Mouse (Mus musculus): Measurements from ENCODE around the gene Shisal1. TPM values are rescaled to one million over a fixed set of nuclear protein-coding genes. Genes with fewer than 3 reads are reported as not detected.

Gene Shisal1
- polyA plus RNA-seq, 1 experiment from 2014 or later = 1.1 TPM

DNA sequence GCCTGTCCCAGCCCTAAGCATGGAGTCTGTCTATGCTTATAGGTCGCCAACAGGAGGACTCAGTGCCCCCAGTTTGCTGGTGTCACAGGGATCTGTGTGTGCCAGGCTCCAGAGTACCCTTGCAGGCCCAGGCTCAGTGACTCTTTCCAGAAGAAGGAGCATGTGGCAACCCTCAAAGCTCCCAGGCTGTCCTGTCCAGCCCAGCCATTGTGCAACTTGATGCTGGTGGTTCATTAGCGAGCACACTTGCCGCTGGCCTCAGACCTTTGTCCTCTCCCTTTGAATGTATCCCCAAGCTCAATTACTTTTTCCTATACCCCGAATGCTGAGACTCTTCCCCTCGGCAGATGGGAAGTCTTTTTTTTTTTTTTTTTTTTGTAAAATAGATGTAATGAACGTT, 12.1 kb upstream of the Shisal1 start:
- ATAC-seq (replicated peaks; ENCODE audit: extremely low read depth, insufficient read depth, low FRiP score) = no peak
- no peaks in the 10 kb centered on the region for H3K4me1 ChIP-seq (ENCODE audit: control insufficient read depth, insufficient read depth, low read length)
- no peaks in the 10 kb centered on the region for H3K36me3 ChIP-seq (ENCODE audit: control insufficient read depth, insufficient read depth)
- H3K4me3 ChIP-seq (ENCODE audit: low read length) = no peak overlapping the region
- no peak overlapping the region for H3K27ac ChIP-seq (ENCODE audit: low read length)
- H3K9me3 ChIP-seq (replicated peaks; ENCODE audit: control insufficient read depth, low read length) = 0 out of 2 replicates have a peak, but pooled peaks cover 5% of the 10 kb centered on the region
- no peak overlapping the region for H3K4me2 ChIP-seq (ENCODE audit: low read depth, low read length)
- 77% methylated on average over 6 of the region's 6 CpGs for WGBS
- no peaks in the 10 kb centered on the region for H3K27me3 ChIP-seq (ENCODE audit: control insufficient read depth, insufficient read depth, low read length)
- H3K9ac ChIP-seq (ENCODE audit: low read length) = no peak overlapping the region

DNA sequence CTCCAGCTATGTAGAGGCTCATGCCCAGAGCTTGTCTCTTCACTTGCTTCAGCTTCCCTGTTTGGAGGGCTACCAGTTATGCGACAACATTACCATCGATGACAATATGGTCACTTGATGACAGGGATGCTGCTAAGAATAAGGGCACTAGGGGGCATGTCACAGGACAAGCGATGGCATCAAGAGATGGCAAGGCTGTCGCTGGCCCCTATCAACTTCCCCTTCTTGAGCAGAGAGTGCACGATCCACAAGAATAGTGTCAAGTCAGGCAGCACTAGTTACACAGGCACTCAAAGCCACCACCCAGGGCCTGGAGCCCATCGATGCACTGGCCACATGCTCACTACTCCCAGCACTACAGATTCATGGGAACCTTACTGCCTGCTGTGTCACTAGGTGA, 8.4 kb upstream of the Shisal1 start:
- Histone ChIP-seq H3K4me1 (ENCODE audit: control insufficient read depth, insufficient read depth, low read length) (peaks cover 7% of the 10 kb centered on the region), H3K9ac (ENCODE audit: low read length) (no peak overlapping the region), H3K9me3 (replicated peaks; ENCODE audit: control insufficient read depth, low read length) (0 out of 2 replicates have a peak, but pooled peaks cover 5% of the 10 kb centered on the region), H3K27me3 (ENCODE audit: control insufficient read depth, insufficient read depth, low read length) (peaks cover 3% of the 10 kb centered on the region; the same call in 1 of the 2 replicates), H3K4me2 (ENCODE audit: low read depth, low read length) (no peak overlapping the region), H3K4me3 (ENCODE audit: low read length) (no peak overlapping the region), H3K36me3 (ENCODE audit: control insufficient read depth, insufficient read depth) (no peaks in the 10 kb centered on the region), H3K27ac (ENCODE audit: low read length) (no peak overlapping the region)
- ATAC-seq (replicated peaks; ENCODE audit: extremely low read depth, insufficient read depth, low FRiP score) = no peak
- 88% methylated on average over 6 of the region's 6 CpGs for WGBS

DNA sequence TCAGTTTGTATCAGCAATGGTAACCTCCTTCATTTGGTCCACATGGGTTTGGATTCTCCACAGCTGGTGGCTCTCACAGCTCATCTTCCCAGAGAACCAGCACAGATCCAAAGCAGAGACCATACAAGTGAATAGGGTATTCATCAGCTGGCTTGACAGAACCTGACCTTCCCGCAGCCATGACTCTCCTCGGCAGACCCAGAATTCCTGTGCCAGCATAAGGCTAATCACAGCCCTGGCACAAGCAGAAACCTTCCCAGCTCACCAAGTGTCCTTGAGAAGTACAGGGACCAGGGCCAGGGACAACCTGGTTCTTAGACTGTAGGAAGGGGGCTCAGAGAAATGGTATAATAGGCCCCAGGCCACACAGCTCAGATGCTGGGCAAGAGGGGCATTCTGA, 6.2 kb upstream of the Shisal1 start:
- H3K9ac ChIP-seq (ENCODE audit: low read length) = no peak overlapping the region
- H3K9me3 ChIP-seq (replicated peaks; ENCODE audit: control insufficient read depth, low read length) = 0 out of 2 replicates have a peak, but pooled peaks cover 5% of the 10 kb centered on the region
- H3K4me1 ChIP-seq (ENCODE audit: control insufficient read depth, insufficient read depth, low read length) = peaks cover 10% of the 10 kb centered on the region
- 82% methylated on average over 2 of the region's 2 CpGs for WGBS
- H3K27ac ChIP-seq (ENCODE audit: low read length) = no peak overlapping the region
- H3K36me3 ChIP-seq (ENCODE audit: control insufficient read depth, insufficient read depth) = no peaks in the 10 kb centered on the region
- no peak overlapping the region for H3K4me2 ChIP-seq (ENCODE audit: low read depth, low read length)
- ATAC-seq (replicated peaks; ENCODE audit: extremely low read depth, insufficient read depth, low FRiP score) = no peak
- no peak overlapping the region for H3K4me3 ChIP-seq (ENCODE audit: low read length)
- peaks cover 13% of the 10 kb centered on the region for H3K27me3 ChIP-seq (ENCODE audit: control insufficient read depth, insufficient read depth, low read length)

DNA sequence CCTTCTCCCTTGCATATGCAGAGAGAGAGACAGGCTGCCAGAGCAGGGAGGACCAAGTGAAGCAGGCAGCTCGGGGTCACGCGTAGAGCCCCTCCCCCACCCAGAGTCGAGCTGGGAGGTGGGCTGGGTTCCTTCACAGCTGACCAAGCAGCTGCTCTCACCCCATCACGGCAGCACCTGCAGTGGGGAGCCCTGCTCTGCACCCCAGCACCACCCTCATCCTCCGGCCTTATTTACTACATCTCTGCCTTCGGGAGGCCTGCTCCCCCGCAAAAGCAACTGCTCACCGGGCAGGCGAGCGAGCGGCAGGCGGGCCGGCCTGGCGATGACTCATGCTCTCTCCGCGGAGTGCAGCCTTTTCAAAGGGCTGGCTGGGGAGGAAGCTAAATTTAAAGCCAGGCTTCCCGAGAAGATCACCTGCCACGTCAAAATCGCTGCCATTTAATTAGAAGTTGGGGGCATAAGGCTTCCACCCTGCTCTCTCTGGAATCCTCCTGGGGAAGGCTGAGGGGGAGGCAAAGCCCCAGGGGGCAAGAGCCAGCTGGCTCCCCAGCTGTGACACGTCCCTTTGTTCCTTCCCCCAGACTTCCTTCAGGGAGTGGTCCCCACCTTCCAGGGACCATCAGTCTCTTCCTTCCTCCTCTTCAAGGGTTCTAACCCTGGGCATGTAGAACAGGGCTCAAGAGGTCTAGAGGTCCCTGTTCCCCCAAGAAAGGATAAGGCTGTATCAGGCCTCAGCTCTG, 3.7 kb upstream of the Shisal1 start:
- 0 out of 2 replicates have a peak, but pooled peaks have one; percentile 50 for ATAC-seq (replicated peaks; ENCODE audit: extremely low read depth, insufficient read depth, low FRiP score)
- peak overlapping the region; percentile 38 for H3K4me3 ChIP-seq (ENCODE audit: low read length)
- peak overlapping the region; percentile 62 for H3K4me2 ChIP-seq (ENCODE audit: low read depth, low read length)
- H3K9ac ChIP-seq (ENCODE audit: low read length) = peak overlapping the region; percentile 44; the same call in 1 of the 2 replicates
- no peaks in the 10 kb centered on the region for H3K9me3 ChIP-seq (replicated peaks; ENCODE audit: control insufficient read depth, low read length)
- peaks cover 32% of the 10 kb centered on the region for H3K27me3 ChIP-seq (ENCODE audit: control insufficient read depth, insufficient read depth, low read length)
- H3K27ac ChIP-seq (ENCODE audit: low read length) = 0 out of 2 replicates have a peak overlapping the region, but pooled peaks have one; percentile 13
- no peaks in the 10 kb centered on the region for H3K36me3 ChIP-seq (ENCODE audit: control insufficient read depth, insufficient read depth)
- H3K4me1 ChIP-seq (ENCODE audit: control insufficient read depth, insufficient read depth, low read length) = peaks cover 10% of the 10 kb centered on the region
- WGBS = 3% methylated on average over 21 of the region's 21 CpGs

DNA sequence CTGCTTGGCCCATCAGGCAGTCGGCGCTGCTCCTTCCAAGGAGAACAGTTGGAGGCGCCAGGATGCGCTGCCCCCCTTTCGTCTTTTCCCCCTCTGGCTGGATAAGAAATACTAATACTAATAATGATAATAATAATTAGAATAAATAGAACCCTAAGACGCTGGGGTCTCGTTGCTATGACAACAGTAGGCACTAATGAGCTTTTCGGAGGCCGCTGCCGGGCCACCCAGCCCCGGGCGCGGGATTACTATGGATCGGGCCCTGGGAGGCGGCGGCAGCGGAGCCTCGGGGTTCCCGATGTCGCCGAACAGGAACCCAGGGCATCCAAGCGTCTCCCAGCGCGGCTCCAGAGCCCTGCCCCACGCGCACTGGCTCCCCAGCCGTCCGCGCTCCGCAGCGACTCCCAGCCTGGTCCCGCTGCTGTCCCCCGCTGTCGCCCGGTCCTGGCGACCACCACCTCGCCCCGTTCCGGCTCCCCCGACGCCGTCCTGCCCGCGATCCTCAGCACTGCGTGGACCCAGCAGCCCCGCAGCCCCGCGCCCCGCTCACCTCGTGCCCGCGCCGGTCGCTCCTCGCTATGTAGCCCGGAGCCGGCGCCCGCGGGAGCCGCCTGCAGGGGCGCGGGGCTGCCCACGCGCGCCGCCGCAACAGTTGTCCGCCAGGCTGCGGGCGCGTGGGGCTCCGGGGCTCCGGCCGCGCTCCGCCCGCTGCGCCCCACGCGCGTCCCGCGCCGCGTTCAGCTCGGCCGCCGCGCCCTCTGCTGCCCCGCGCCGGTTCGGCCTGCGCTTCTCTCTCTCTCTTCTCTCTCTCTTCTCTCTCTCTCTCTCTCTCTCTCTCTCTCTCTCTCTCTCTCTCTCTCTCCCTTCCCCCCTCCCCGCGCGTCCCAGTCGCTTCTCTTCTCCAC, 833 bp downstream of the Shisal1 start:
- H3K27me3 ChIP-seq (ENCODE audit: control insufficient read depth, insufficient read depth, low read length) = peaks cover 60% of the 10 kb centered on the region
- peaks cover 12% of the 10 kb centered on the region for H3K4me1 ChIP-seq (ENCODE audit: control insufficient read depth, insufficient read depth, low read length)
- ATAC-seq (replicated peaks; ENCODE audit: extremely low read depth, insufficient read depth, low FRiP score) = no peak
- peak overlapping the region; percentile 56 for H3K9ac ChIP-seq (ENCODE audit: low read length)
- H3K4me2 ChIP-seq (ENCODE audit: low read depth, low read length) = peak overlapping the region; percentile 88
- WGBS = 2% methylated on average over 77 of the region's 99 CpGs
- peak overlapping the region; percentile 54 for H3K4me3 ChIP-seq (ENCODE audit: low read length)
- no peak overlapping the region for H3K27ac ChIP-seq (ENCODE audit: low read length)
- no peaks in the 10 kb centered on the region for H3K9me3 ChIP-seq (replicated peaks; ENCODE audit: control insufficient read depth, low read length)
- H3K36me3 ChIP-seq (ENCODE audit: control insufficient read depth, insufficient read depth) = no peaks in the 10 kb centered on the region

DNA sequence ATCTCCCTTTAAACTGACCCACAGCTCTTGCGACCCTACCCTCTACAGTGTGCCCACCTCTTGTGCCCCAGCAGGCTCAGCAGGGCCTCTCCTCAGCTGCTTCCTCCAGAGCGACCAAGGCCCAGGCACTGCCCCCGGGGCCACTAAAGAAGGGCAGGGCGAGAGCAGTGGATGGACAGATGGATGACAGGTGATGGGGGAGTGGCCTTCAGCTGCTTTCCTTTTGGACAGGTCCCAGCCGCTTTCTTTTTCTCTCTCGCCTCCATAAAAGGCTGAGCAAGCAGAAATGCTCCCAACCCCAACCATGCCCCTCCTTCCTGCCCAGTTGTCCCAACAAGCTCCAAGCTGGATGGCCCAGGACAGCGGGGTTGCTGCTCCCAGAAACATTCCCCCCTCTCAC, 2.7 kb downstream of the Shisal1 start:
- Histone ChIP-seq H3K9ac (ENCODE audit: low read length) (no peak overlapping the region), H3K9me3 (replicated peaks; ENCODE audit: control insufficient read depth, low read length) (no peaks in the 10 kb centered on the region), H3K27me3 (ENCODE audit: control insufficient read depth, insufficient read depth, low read length) (peaks cover 68% of the 10 kb centered on the region), H3K36me3 (ENCODE audit: control insufficient read depth, insufficient read depth) (no peaks in the 10 kb centered on the region), H3K4me1 (ENCODE audit: control insufficient read depth, insufficient read depth, low read length) (0 out of 2 replicates have a peak, but pooled peaks cover 2% of the 10 kb centered on the region), H3K4me2 (ENCODE audit: low read depth, low read length) (no peak overlapping the region), H3K27ac (ENCODE audit: low read length) (no peak overlapping the region), H3K4me3 (ENCODE audit: low read length) (no peak overlapping the region)
- WGBS = 57% methylated on average over 7 of the region's 7 CpGs
- ATAC-seq (replicated peaks; ENCODE audit: extremely low read depth, insufficient read depth, low FRiP score) = 0 out of 2 replicates have a peak, but pooled peaks have one; percentile 3

DNA sequence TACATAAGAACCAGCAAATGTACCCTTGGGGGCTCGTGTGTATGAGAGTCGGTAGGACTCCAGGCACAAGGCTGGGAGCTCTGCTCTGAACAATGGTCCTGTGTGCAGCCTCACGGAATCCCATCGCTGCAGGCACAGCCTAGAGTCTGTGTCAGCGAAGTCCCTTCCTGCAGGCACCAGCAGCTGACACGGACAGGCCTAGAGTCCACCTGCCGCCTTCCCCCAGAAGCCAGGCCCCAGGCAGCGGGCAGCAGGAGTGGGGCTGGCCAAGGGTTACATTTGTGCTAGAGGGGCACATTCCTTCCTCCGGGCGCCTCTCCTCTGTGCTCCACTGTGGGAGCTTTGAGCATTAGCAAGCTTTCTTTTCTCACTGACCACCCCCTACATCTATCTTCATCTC, 3.3 kb downstream of the Shisal1 start:
- no peak for ATAC-seq (replicated peaks; ENCODE audit: extremely low read depth, insufficient read depth, low FRiP score)
- H3K4me2 ChIP-seq (ENCODE audit: low read depth, low read length) = no peak overlapping the region
- H3K4me3 ChIP-seq (ENCODE audit: low read length) = no peak overlapping the region
- no peaks in the 10 kb centered on the region for H3K36me3 ChIP-seq (ENCODE audit: control insufficient read depth, insufficient read depth)
- no peak overlapping the region for H3K27ac ChIP-seq (ENCODE audit: low read length)
- no peak overlapping the region for H3K9ac ChIP-seq (ENCODE audit: low read length)
- 0 out of 2 replicates have a peak, but pooled peaks cover 2% of the 10 kb centered on the region for H3K4me1 ChIP-seq (ENCODE audit: control insufficient read depth, insufficient read depth, low read length)
- no peaks in the 10 kb centered on the region for H3K9me3 ChIP-seq (replicated peaks; ENCODE audit: control insufficient read depth, low read length)
- 67% methylated on average over 10 of the region's 10 CpGs for WGBS
- H3K27me3 ChIP-seq (ENCODE audit: control insufficient read depth, insufficient read depth, low read length) = peaks cover 64% of the 10 kb centered on the region

DNA sequence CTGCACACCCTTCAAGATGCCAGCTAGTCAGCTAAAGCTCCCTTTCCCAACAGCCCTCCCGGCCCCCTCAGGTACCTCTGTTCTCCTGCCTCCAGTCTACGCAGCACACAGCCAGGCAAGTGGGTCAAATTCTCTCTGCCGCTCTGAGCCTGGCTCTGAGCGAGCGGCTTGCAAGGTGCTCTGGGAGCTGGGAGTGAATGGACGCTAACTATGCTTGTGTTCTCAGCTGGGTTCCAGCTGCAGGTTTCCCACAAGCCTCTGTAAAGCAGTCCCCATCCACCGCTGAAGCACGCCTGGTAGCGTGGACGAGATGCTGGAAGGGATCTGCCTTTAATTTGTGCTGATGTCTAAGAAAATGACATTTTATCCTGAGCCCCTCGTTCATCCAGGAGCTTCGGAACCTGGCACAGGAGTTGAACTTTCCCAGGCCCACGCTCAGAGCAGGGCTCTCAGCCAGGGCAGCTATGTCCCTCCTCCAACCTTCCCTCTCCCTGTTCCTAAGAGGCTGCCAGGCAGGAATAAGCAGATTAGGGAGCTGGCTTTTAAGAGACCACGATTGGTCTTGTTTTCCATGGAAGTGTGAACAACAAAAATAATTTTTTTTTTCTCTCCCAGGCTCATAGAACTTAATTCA, 5.1 kb downstream of the Shisal1 start:
- 0 out of 2 replicates have a peak, but pooled peaks cover 2% of the 10 kb centered on the region for H3K4me1 ChIP-seq (ENCODE audit: control insufficient read depth, insufficient read depth, low read length)
- WGBS = 46% methylated on average over 14 of the region's 14 CpGs
- H3K9me3 ChIP-seq (replicated peaks; ENCODE audit: control insufficient read depth, low read length) = no peaks in the 10 kb centered on the region
- peaks cover 47% of the 10 kb centered on the region for H3K27me3 ChIP-seq (ENCODE audit: control insufficient read depth, insufficient read depth, low read length)
- ATAC-seq (replicated peaks; ENCODE audit: extremely low read depth, insufficient read depth, low FRiP score) = no peak; the same call in 1 of the 2 replicates
- H3K36me3 ChIP-seq (ENCODE audit: control insufficient read depth, insufficient read depth) = no peaks in the 10 kb centered on the region
- no peak overlapping the region for H3K4me2 ChIP-seq (ENCODE audit: low read depth, low read length)
- H3K9ac ChIP-seq (ENCODE audit: low read length) = no peak overlapping the region
- no peak overlapping the region for H3K4me3 ChIP-seq (ENCODE audit: low read length)
- no peak overlapping the region for H3K27ac ChIP-seq (ENCODE audit: low read length)

Data from heart, embryonic 16.5 days (tissue).